ENCODE assay signal across 8 mouse cellular contexts in genomic region chr3:109026991-109027470, GRCm38 (mm10). TPM values are rescaled to one million over a fixed set of nuclear protein-coding genes. Genes with fewer than 3 reads are reported as not detected.
A peak's percentile ranks its signal among the peaks of the same experiment; 100 is the strongest.
DNase-seq lines count a peak whose midpoint lies in the region; ATAC-seq and TF ChIP-seq lines count a peak whose summit lies in the region.

No protein-coding gene starts in this region.

- peak overlapping the region; percentile 77 for H3K9ac ChIP-seq in embryonic facial prominence, embryonic 12.5 days

- peaks cover 26% of the 10 kb centered on the region for H3K4me1 ChIP-seq in embryonic facial prominence, embryonic 12.5 days
- H3K4me1 ChIP-seq in heart, embryonic 10.5 days, result 0 out of 2 replicates have a peak, but pooled peaks cover 5% of the 10 kb centered on the region

- ATAC-seq in embryonic facial prominence, embryonic 12.5 days (ENCODE audit: insufficient number of reproducible peaks, insufficient read depth, low FRiP score, low TSS enrichment), result peak; percentile 68
- peak; percentile 42 for ATAC-seq in megakaryocyte-erythroid progenitor cell, adult 5-6 weeks (replicated peaks; ENCODE audit: low FRiP score, low TSS enrichment, poor library complexity, severe bottlenecking)

- WGBS in embryonic facial prominence, embryonic 12.5 days, result under 1% methylated on average over 49 of the region's 51 CpGs
- 2% methylated on average over 51 of the region's 51 CpGs for WGBS in heart, embryonic 10.5 days

- peak overlapping the region; percentile 74 for H3K4me2 ChIP-seq in embryonic facial prominence, embryonic 12.5 days (replicated peaks)

- TF ChIP-seq CTCF in layer of hippocampus, adult 2 months (conservative IDR thresholded peaks at IDR 0.05), result no peak

- H3K36me3 ChIP-seq in embryonic facial prominence, embryonic 12.5 days, result no peaks in the 10 kb centered on the region
- no peaks in the 10 kb centered on the region for H3K36me3 ChIP-seq in heart, embryonic 10.5 days
- no peaks in the 10 kb centered on the region for H3K36me3 ChIP-seq in splenic B cell, adult 2 months (ENCODE audit: control insufficient read depth, insufficient read depth, low read length, poor library complexity, severe bottlenecking)

- no peaks in the 10 kb centered on the region for H3K9me3 ChIP-seq in embryonic facial prominence, embryonic 12.5 days
- H3K9me3 ChIP-seq in heart, embryonic 10.5 days, result no peaks in the 10 kb centered on the region

- H3K27ac ChIP-seq in layer of hippocampus, adult 2 months, result peak overlapping the region; percentile 86
- H3K27ac ChIP-seq in embryonic facial prominence, embryonic 12.5 days, result peak overlapping the region; percentile 87
- H3K27ac ChIP-seq in heart, embryonic 10.5 days, result peak overlapping the region; percentile 93

- H3K27me3 ChIP-seq in embryonic facial prominence, embryonic 12.5 days, result no peaks in the 10 kb centered on the region
- no peaks in the 10 kb centered on the region for H3K27me3 ChIP-seq in heart, embryonic 10.5 days (ENCODE audit: insufficient read depth, poor library complexity, severe bottlenecking)
- no peaks in the 10 kb centered on the region for H3K27me3 ChIP-seq in splenic B cell, adult 2 months (ENCODE audit: control insufficient read depth, insufficient read depth, low read length, poor library complexity, severe bottlenecking)

- DNase-seq in layer of hippocampus, adult 2 months (ENCODE audit: low spot score in 2 of 2), result no peak
- DNase-seq in layer of hippocampus, adult 9-10 months (ENCODE audit: low spot score), result no peak
- peak; percentile 64 for DNase-seq in adrenal gland, adult 2 months
- DNase-seq in heart, embryonic 10.5 days (ENCODE audit: low spot score), result peak; percentile 79
- DNase-seq in kidney, postnatal 10 days, result peak; percentile 53
- DNase-seq in splenic B cell, adult 2 months (ENCODE audit: low read depth, low spot score), result peak; percentile 46

- H3K4me3 ChIP-seq in layer of hippocampus, adult 2 months, result peak overlapping the region; percentile 70
- H3K4me3 ChIP-seq in embryonic facial prominence, embryonic 12.5 days, result peak overlapping the region; percentile 64
- H3K4me3 ChIP-seq in heart, embryonic 10.5 days, result peak overlapping the region; percentile 77

RNA-seq across cellular contexts. Expression of gene Fam102b, which starts 0.4 kb away (rescaled TPM):
- total RNA-seq in layer of hippocampus, adult 2 months (2021), result 10 to 100 TPM; 26.5 to 28.2 TPM
- total RNA-seq in adrenal gland, adult 2 months (2021), result 1 to 10 TPM; 3.8 to 9.4 TPM
- polyA plus RNA-seq in adrenal gland, adult 2 months (2012; rRNA removed), result 0.98 and 1.0 TPM in 2 replicates
- 11.6 and 15.1 TPM in 2 replicates for polyA plus RNA-seq in embryonic facial prominence, embryonic 12.5 days (2016; fragmentation: Nextera tagmentation; extraction: Ambion mirVana)
- polyA plus RNA-seq in heart, embryonic 10.5 days (2016; fragmentation: Nextera tagmentation; extraction: Ambion mirVana), result 4.6 and 5.6 TPM in 2 replicates
- total RNA-seq in megakaryocyte-erythroid progenitor cell, adult 5-6 weeks (2014; fragmentation: Nextera tagmentation), result 5.3 and 5.6 TPM in 2 replicates
- total RNA-seq in megakaryocyte-erythroid progenitor cell, adult 5-6 weeks (2017), result 7.1 and 8.8 TPM in 2 replicates

RNA-seq across cellular contexts. Expression of gene Slc25a54, which starts 53.2 kb away (rescaled TPM):
- not detected for total RNA-seq in layer of hippocampus, adult 2 months (2021)
- total RNA-seq in adrenal gland, adult 2 months (2021), result not detected
- not detected in 2 replicates for polyA plus RNA-seq in adrenal gland, adult 2 months (2012; rRNA removed)
- polyA plus RNA-seq in embryonic facial prominence, embryonic 12.5 days (2016; fragmentation: Nextera tagmentation; extraction: Ambion mirVana), result not detected in 2 replicates
- not detected in 2 replicates for polyA plus RNA-seq in heart, embryonic 10.5 days (2016; fragmentation: Nextera tagmentation; extraction: Ambion mirVana)
- not detected in 2 replicates for total RNA-seq in megakaryocyte-erythroid progenitor cell, adult 5-6 weeks (2014; fragmentation: Nextera tagmentation)
- not detected in 2 replicates for total RNA-seq in megakaryocyte-erythroid progenitor cell, adult 5-6 weeks (2017)

Comparison
In these comparisons a context has a peak if more than half of its experiments do, and no peak if none do; other contexts are left out.
1. DNase-seq: peak in adrenal gland, adult 2 months (single experiment), heart, embryonic 10.5 days (single experiment), kidney, postnatal 10 days (single experiment) and splenic B cell, adult 2 months (single experiment); none in layer of hippocampus, adult 2 months (0 of 2) and layer of hippocampus, adult 9-10 months (single experiment).
2. Peak in every context shown above with its lines, with median percentiles within 50 percentile points of each other: H3K27ac ChIP-seq and H3K4me3 ChIP-seq.